Mouse (Mus musculus): Measurements from ENCODE around the gene Cxcl16.

DNA sequence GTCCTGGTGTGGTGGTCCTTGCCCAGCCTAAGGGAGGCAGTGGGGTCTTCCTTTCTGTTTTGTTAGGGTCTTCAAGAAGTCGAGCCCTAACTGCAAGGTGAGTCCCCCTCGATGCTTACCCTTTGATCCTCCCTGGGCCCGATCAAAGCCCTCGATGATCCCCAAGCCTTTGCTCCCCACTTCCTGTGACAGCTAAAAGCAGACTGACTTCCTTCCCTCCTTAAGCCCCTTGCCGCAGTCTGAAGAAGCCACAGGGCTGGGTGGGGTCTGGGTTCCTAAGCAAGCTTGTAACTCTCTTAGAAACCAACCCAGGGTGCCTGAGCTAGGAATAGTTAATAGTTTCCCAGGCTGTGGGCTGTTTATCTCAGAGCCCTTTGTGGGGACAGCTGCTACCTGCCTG lies 24.3 kb downstream of the Cxcl16 start:
- no peak for TF ChIP-seq CTCF (IDR thresholded peaks at IDR 0.05; ENCODE audit: insufficient read depth, low read depth, low read length)
- no peak for TF ChIP-seq POLR2A (IDR thresholded peaks at IDR 0.05; ENCODE audit: insufficient read depth, low read depth, low read length)

All from olfactory bulb, adult 2 months (tissue).